Mouse (Mus musculus) CH12.LX (cell line): ENCODE data around the gene Gpatch2. TPM values are rescaled to one million over a fixed set of nuclear protein-coding genes. Genes with fewer than 3 reads are reported as not detected.

Source experiments
- DNase-seq: peaks from one replicate; pipeline ENCODE4 v3.0.0-alpha.2; 2013; ENCODE audit errors: extremely low read depth
- H3K27ac ChIP-seq: 2 replicates; pipeline ENCODE4 v1.5.1; 2012; ENCODE audit warnings: low read depth, mild to moderate bottlenecking, control low read depth, moderate library complexity; ENCODE audit not compliant: insufficient read depth
- H3K27me3 ChIP-seq: replicated peaks from 2 replicates; pipeline ENCODE3; 2012; ENCODE audit warnings: inconsistent platforms
- H3K36me3 ChIP-seq, 2 experiments: replicated peaks in 1 of 2; 2 replicates each; pipeline versions ENCODE3 to v1.6.1; 2012; ENCODE audit warnings: inconsistent platforms in 1 of 2, low read length in 1 of 2, mild to moderate bottlenecking in 1 of 2, mixed read lengths in 1 of 2, moderate library complexity in 1 of 2; ENCODE audit not compliant: control insufficient read depth in 1 of 2, insufficient read depth in 1 of 2
- H3K4me1 ChIP-seq, 2 experiments: 2 replicates each; pipeline ENCODE4 v1.6.1; 2012; ENCODE audit warnings: inconsistent platforms in 1 of 2, moderate library complexity in 1 of 2; ENCODE audit not compliant: insufficient read depth in 2 of 2, control insufficient read depth in 1 of 2
- H3K4me2 ChIP-seq: 2 replicates; pipeline ENCODE4 v1.6.1; 2012; ENCODE audit warnings: low read depth, mild to moderate bottlenecking, control low read depth; ENCODE audit not compliant: poor library complexity, insufficient read depth, severe bottlenecking
- H3K4me3 ChIP-seq, 3 experiments: fragments of 150-350 bp in 1 of 3; sonication (generic) in 1 of 3; replicated peaks in 1 of 3; 2 replicates each; pipeline versions ENCODE3 to v1.5.1; 2011 to 2012; ENCODE audit warnings: low read depth in 2 of 3, low read length in 2 of 3, mild to moderate bottlenecking in 2 of 3, moderate library complexity in 2 of 3, control low read depth in 1 of 3, improper control_type of control experiment in 1 of 3, inconsistent platforms in 1 of 3, mixed read lengths in 1 of 3; ENCODE audit not compliant: poor library complexity in 1 of 3
- H3K79me2 ChIP-seq: replicated peaks from 2 replicates; pipeline ENCODE4 v1.6.1; 2012; ENCODE audit warnings: mild to moderate bottlenecking, moderate library complexity; ENCODE audit not compliant: control insufficient read depth, poor library complexity, insufficient read depth, severe bottlenecking; ENCODE audit errors: extremely low read depth
- H3K9ac ChIP-seq: 2 replicates; pipeline ENCODE4 v1.6.1; 2012; ENCODE audit warnings: low read depth, mild to moderate bottlenecking, control low read depth, moderate library complexity; ENCODE audit not compliant: insufficient read depth
- H3K9me3 ChIP-seq: replicated peaks from 2 replicates; pipeline ENCODE3; 2012; ENCODE audit warnings: low read length, inconsistent platforms, mixed read lengths
- BHLHE40 ChIP-seq: IDR thresholded peaks from 2 replicates; pipeline ENCODE4 v1.6.1; 2011; ENCODE audit warnings: mild to moderate bottlenecking, low read depth, low read length, improper control_type of control experiment
- CHD1 ChIP-seq: IDR thresholded peaks from 2 replicates; pipeline ENCODE4 v1.6.1; 2012; ENCODE audit warnings: low read depth, low read length, improper control_type of control experiment, inconsistent platforms
- CHD2 ChIP-seq: IDR thresholded peaks from 2 replicates; pipeline ENCODE4 v1.6.1; 2011; ENCODE audit warnings: low read length, improper control_type of control experiment
- ELF1 ChIP-seq: IDR thresholded peaks from 2 replicates; pipeline ENCODE4 v1.6.1; 2014; ENCODE audit warnings: low read depth, mild to moderate bottlenecking, inconsistent platforms, low read length, improper control_type of control experiment
- ETS1 ChIP-seq: conservative IDR thresholded peaks from 2 replicates; pipeline ENCODE4 v1.6.1; 2012; ENCODE audit warnings: low read depth, mild to moderate bottlenecking, inconsistent platforms, low read length, improper control_type of control experiment, moderate library complexity
- IRF4 ChIP-seq: IDR thresholded peaks from 2 replicates; pipeline ENCODE4 v1.6.1; 2014; ENCODE audit warnings: low read depth, mild to moderate bottlenecking, inconsistent platforms, low read length, improper control_type of control experiment
- JUN ChIP-seq: IDR thresholded peaks from 2 replicates; pipeline ENCODE4 v1.6.1; 2011; ENCODE audit warnings: low read depth, mild to moderate bottlenecking, low read length, improper control_type of control experiment, moderate library complexity; ENCODE audit not compliant: insufficient read depth
- MAFK ChIP-seq: IDR thresholded peaks from 2 replicates; pipeline ENCODE4 v1.6.1; 2011; ENCODE audit warnings: low read length, improper control_type of control experiment; ENCODE audit not compliant: insufficient replicate concordance
- MAX ChIP-seq: IDR thresholded peaks from 2 replicates; pipeline ENCODE4 v1.6.1; 2011; ENCODE audit warnings: low read length, improper control_type of control experiment
- MAZ ChIP-seq: IDR thresholded peaks from 2 replicates; pipeline ENCODE4 v1.6.1; 2012; ENCODE audit warnings: low read depth, mild to moderate bottlenecking, inconsistent platforms, low read length, improper control_type of control experiment, moderate library complexity
- MXI1 ChIP-seq: IDR thresholded peaks from 2 replicates; pipeline ENCODE4 v1.6.1; 2011; ENCODE audit warnings: mild to moderate bottlenecking, low read depth, low read length, improper control_type of control experiment
- NELFE ChIP-seq: IDR thresholded peaks from 2 replicates; pipeline ENCODE4 v1.6.1; 2011; ENCODE audit warnings: low read depth, low read length, improper control_type of control experiment
- NRF1 ChIP-seq: IDR thresholded peaks from 2 replicates; pipeline ENCODE4 v1.6.1; 2014; ENCODE audit warnings: low read depth, mild to moderate bottlenecking, inconsistent platforms, low read length, improper control_type of control experiment, moderate library complexity
- POLR2AphosphoS2 ChIP-seq: IDR thresholded peaks from 2 replicates; pipeline ENCODE4 v1.6.1; 2011; ENCODE audit warnings: low read depth, low read length, improper control_type of control experiment
- RAD21 ChIP-seq: IDR thresholded peaks from 2 replicates; pipeline ENCODE4 v1.6.1; 2011; ENCODE audit warnings: low read depth, mild to moderate bottlenecking, low read length, improper control_type of control experiment, moderate library complexity
- SIN3A ChIP-seq: IDR thresholded peaks from 2 replicates; pipeline ENCODE4 v1.6.1; 2012; ENCODE audit warnings: low read length, improper control_type of control experiment, inconsistent platforms
- TBP ChIP-seq: conservative IDR thresholded peaks from 2 replicates; pipeline ENCODE4 v1.6.1; 2011; ENCODE audit warnings: low read depth, low read length, improper control_type of control experiment
- TCF12 ChIP-seq: IDR thresholded peaks from 2 replicates; pipeline ENCODE4 v1.6.1; 2014; ENCODE audit warnings: low read depth, mild to moderate bottlenecking, inconsistent platforms, low read length, improper control_type of control experiment
- USF2 ChIP-seq: conservative IDR thresholded peaks from 2 replicates; pipeline ENCODE4 v1.6.1; 2011; ENCODE audit warnings: low read depth, low read length, improper control_type of control experiment
- ZNF384 ChIP-seq: IDR thresholded peaks from 2 replicates; pipeline ENCODE4 v1.6.1; 2012; ENCODE audit warnings: low read depth, low read length, improper control_type of control experiment, inconsistent platforms
- dilution Hi-C: fragments of 300-500 bp; cut with MboI; formaldehyde crosslinking; loops from 2 replicates; pipeline ENCODE4 v1.14.3; 2020; ENCODE audit warnings: low sequenced_read_pairs; ENCODE audit not compliant: extremely low pct_unique_long_range_greater_than_20kb, extremely low pct_ligation_motif_present
- in situ Hi-C: fragments of 300-500 bp; cut with MboI; formaldehyde crosslinking; loops from 3 replicates; pipeline ENCODE4 v1.14.3; 2019; ENCODE audit warnings: low sequenced_read_pairs, low pct_ligation_motif_present, low pct_unique_long_range_greater_than_20kb, mixed read lengths
- polyA plus RNA-seq: library from polyadenylated mRNA; unstranded; fragments of >175 nt; gene quantifications from 2 replicates; pipeline ENCODE4 v1.2.1, GENCODE M21; 2012; ENCODE audit warnings: low read depth; ENCODE audit not compliant: insufficient read length
- total RNA-seq, 2 experiments: library from RNA; depleted of rRNA; stranded (reverse); fragments of 300-350 nt in 1 of 2; fragments of >200 nt in 1 of 2; gene quantifications; 2 replicates each; pipeline ENCODE4 v1.2.3; 2012 to 2014

Gpatch2 gene
- total and polyA plus RNA-seq, 3 experiments = 14.1 to 17.0 (median 15.4) TPM

DNA sequence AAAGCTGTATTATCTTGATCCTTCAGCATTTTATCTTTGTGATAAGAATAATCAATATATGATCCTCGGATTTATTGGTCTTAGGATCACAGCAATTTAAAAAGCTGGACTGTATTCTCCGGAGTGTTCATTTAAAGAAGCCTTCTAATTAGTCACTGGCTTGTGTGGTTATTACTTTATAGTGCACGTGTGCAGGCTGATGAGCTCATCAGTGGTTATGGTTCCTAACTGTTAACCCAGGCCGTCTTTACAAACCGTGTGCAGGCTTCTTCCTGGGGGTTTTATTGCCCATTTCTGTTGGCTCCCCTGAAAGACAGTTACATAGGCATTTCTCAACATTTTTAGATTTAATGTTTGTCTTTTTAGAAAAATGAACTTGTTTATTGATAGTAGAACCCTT, 63.2 kb downstream of the Gpatch2 start:
- no peak overlapping the region for H3K4me3 ChIP-seq
- no peak overlapping the region for H3K27ac ChIP-seq
- DNase-seq = no peak
- no peaks in the 10 kb centered on the region for H3K9me3 ChIP-seq
- H3K4me1 ChIP-seq = peaks cover 0 to 12% of the 10 kb centered on the region in 2 experiments; a peak in 2 of 4 replicates
- peaks cover 0 to 17% of the 10 kb centered on the region in 2 experiments for H3K36me3 ChIP-seq
- in situ Hi-C loops = no loop called here
- H3K9ac ChIP-seq = no peak overlapping the region
- no peak for TF ChIP-seq IRF4
- TF ChIP-seq BHLHE40 = 0 out of 2 replicates have a peak, but pooled peaks have one; percentile 18
- TF ChIP-seq, all 38 proteins: peak for 1
- Histone ChIP-seq H3K27me3 (no peaks in the 10 kb centered on the region), H3K79me2 (no peaks in the 10 kb centered on the region), H3K4me2 (no peak overlapping the region)
- dilution Hi-C loops = no loop called here

GRCm38 (mm10) chr1:187279776-187280175, 64.5 kb downstream of the Gpatch2 start:
- DNase-seq = no peak
- H3K4me2 ChIP-seq = no peak overlapping the region
- H3K4me1 ChIP-seq = peaks cover 0 to 12% of the 10 kb centered on the region in 2 experiments; a peak in 2 of 4 replicates
- peaks cover 0 to 22% of the 10 kb centered on the region in 2 experiments for H3K36me3 ChIP-seq
- no peaks in the 10 kb centered on the region for H3K9me3 ChIP-seq
- H3K79me2 ChIP-seq = no peaks in the 10 kb centered on the region
- dilution Hi-C loops (no loop called here), in situ Hi-C loops (no loop called here)
- H3K27ac ChIP-seq = no peak overlapping the region
- no peak overlapping the region for H3K9ac ChIP-seq
- TF ChIP-seq ETS1 = no peak
- no peak for TF ChIP-seq NRF1
- no peak for TF ChIP-seq USF2
- TF ChIP-seq BHLHE40 = no peak
- TF ChIP-seq TBP = no peak
- no peak for TF ChIP-seq RAD21
- TF ChIP-seq MAX = no peak
- TF ChIP-seq NELFE = no peak
- TF ChIP-seq MAZ = no peak
- TF ChIP-seq TCF12 = no peak
- no peak for TF ChIP-seq POLR2AphosphoS2
- no peak for TF ChIP-seq CHD1
- TF ChIP-seq CHD2 = no peak
- no peak for TF ChIP-seq JUN
- no peak for TF ChIP-seq MXI1
- no peak for TF ChIP-seq ELF1
- TF ChIP-seq ZNF384 = no peak
- TF ChIP-seq SIN3A = no peak
- no peak for TF ChIP-seq MAFK
- TF ChIP-seq, all 38 proteins: peak for 0
- Histone ChIP-seq H3K27me3 (no peaks in the 10 kb centered on the region), H3K4me3 (no peak overlapping the region)
